Mouse (Mus musculus) C2C12 (cell line): ENCODE measurements at regions not wholly inside any gene's neighbourhood (a gene's known extent, or its start where the extent isn't known, plus 50 kb on each side); places are given as distances from the start of the nearest gene placed in this dataset.

ENCODE experiments used
- CEBPB ChIP-seq: IDR thresholded peaks from one replicate; pipeline ENCODE4 v1.6.1; 2011; ENCODE audit warnings: low read depth, mild to moderate bottlenecking, control low read depth, moderate library complexity
- CTCF ChIP-seq: IDR thresholded peaks from one replicate; pipeline ENCODE4 v1.5.1; 2011; ENCODE audit not compliant: control insufficient read depth, insufficient read depth, insufficient read length
- FOSL1 ChIP-seq: IDR thresholded peaks from one replicate; pipeline ENCODE4 v1.8.0; 2011; ENCODE audit warnings: mild to moderate bottlenecking, low read length; ENCODE audit not compliant: poor library complexity, insufficient read depth, severe bottlenecking
- USF1 ChIP-seq: IDR thresholded peaks from one replicate; pipeline ENCODE4 v1.6.1; 2011; ENCODE audit warnings: low read depth, mild to moderate bottlenecking, control low read depth, moderate library complexity

DNA sequence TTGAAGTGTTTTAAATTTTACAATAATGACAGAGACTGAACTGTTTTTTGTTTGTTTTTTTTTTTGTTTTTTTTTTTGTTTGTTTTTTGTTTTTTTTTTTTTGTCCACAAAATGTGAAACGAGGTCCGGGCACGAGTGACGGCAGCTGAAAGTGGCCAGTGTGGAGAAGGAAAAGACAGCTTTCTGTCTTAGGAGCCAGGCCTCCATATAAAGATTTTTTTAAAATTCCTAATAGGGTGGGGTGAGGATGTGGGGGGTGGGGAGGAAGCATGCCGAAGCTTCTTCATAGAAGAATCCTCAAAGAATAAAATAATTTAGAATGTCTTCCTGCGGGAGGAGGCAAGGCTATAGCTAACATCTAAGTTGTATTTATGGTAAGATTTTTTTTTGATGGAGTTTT is 276.2 kb downstream of the Ptprc start:
- TF ChIP-seq CTCF (no peak), FOSL1 (no peak), USF1 (no peak), CEBPB (no peak)
